Mouse (Mus musculus) heart, postnatal 0 days (tissue): ENCODE results near the gene Rara. TPM values are rescaled to one million over a fixed set of nuclear protein-coding genes. Genes with fewer than 3 reads are reported as not detected.

Source experiments
- ATAC-seq: fragments of 200-750 bp; cut with Nextera tagmentation; 2 replicates; pipeline ENCODE4 v1.8.0; 2017; ENCODE audit warnings: low read depth, moderate number of reproducible peaks, moderate library complexity; ENCODE audit not compliant: insufficient read depth
- DNase-seq: peaks from one replicate; pipeline ENCODE4 v3.0.0-alpha.2; 2016; ENCODE audit warnings: low spot score
- H3K27ac ChIP-seq: fragments of 300-500 bp; sonication (generic); 2 replicates; pipeline ENCODE4 v1.5.1; 2014; ENCODE audit warnings: low read depth, mild to moderate bottlenecking
- H3K27me3 ChIP-seq: fragments of 300-500 bp; sonication (generic); 2 replicates; pipeline ENCODE4 v1.6.1; 2014; ENCODE audit warnings: low read length, mixed read lengths; ENCODE audit not compliant: control insufficient read depth, insufficient read depth
- H3K36me3 ChIP-seq: fragments of 300-500 bp; sonication (generic); replicated peaks from 2 replicates; pipeline ENCODE4 v1.6.1; 2014; ENCODE audit warnings: low read length, mixed read lengths; ENCODE audit not compliant: control insufficient read depth, insufficient read depth
- H3K4me1 ChIP-seq: fragments of 300-500 bp; sonication (generic); 2 replicates; pipeline ENCODE4 v1.6.1; 2014; ENCODE audit warnings: antibody characterized with exemption; ENCODE audit not compliant: control insufficient read depth, insufficient read depth
- H3K4me2 ChIP-seq: fragments of 300-500 bp; sonication (generic); 2 replicates; pipeline ENCODE4 v1.6.1; 2014; ENCODE audit warnings: low read depth, mild to moderate bottlenecking, low read length, moderate library complexity
- H3K4me3 ChIP-seq: fragments of 300-500 bp; sonication (generic); 2 replicates; pipeline ENCODE4 v1.5.1; 2014; ENCODE audit warnings: low read depth, low read length
- H3K9ac ChIP-seq: fragments of 300-500 bp; sonication (generic); replicated peaks from 2 replicates; pipeline ENCODE4 v1.6.1; 2014; ENCODE audit warnings: low read depth, low read length, mixed read lengths
- H3K9me3 ChIP-seq: fragments of 300-500 bp; sonication (generic); replicated peaks from 2 replicates; pipeline ENCODE4 v1.6.1; 2016; ENCODE audit warnings: low read length; ENCODE audit not compliant: control insufficient read depth
- CTCF ChIP-seq: IDR thresholded peaks from 2 replicates; pipeline ENCODE4 v1.5.1; 2016; ENCODE audit warnings: antibody characterized with exemption, control low read depth, low read depth
- EP300 ChIP-seq: IDR thresholded peaks from 2 replicates; pipeline ENCODE4 v1.6.1; 2016; ENCODE audit warnings: antibody characterized with exemption, low read depth
- WGBS: fragments of 180-500 bp; shearing (Covaris S2); extraction: QIAGEN DNeasy Blood & Tissue Kit; methylation state at CpG from one replicate; pipeline ENCODE4 v1.1.7; 2014; 5-methylcytosine and 5-hydroxymethylcytosine counted together
- polyA plus RNA-seq: library from polyadenylated mRNA; unstranded; fragments of >200 nt; fragmentation: Nextera tagmentation; extraction: Ambion mirVana; gene quantifications from 2 replicates; pipeline ENCODE4 v1.2.1, GENCODE M21; 2015
- total RNA-seq: library from RNA; depleted of rRNA; stranded (reverse); fragments of >200 nt; gene quantifications from 2 replicates; pipeline ENCODE4 v1.2.3, GENCODE M21; 2014; ENCODE audit warnings: low replicate concordance

Gene Rara
- total and polyA plus RNA-seq, 2 experiments from 2014 or later: 15.8 to 24.0 TPM

GRCm38 (mm10) chr11:98942923-98943641 lies 15.5 kb downstream of the Rara start:
- peak overlapping the region; percentile 100 for H3K27ac ChIP-seq
- H3K9me3 ChIP-seq: no peaks in the 10 kb centered on the region
- H3K4me2 ChIP-seq: peak overlapping the region; percentile 82
- H3K27me3 ChIP-seq: no peaks in the 10 kb centered on the region
- ATAC-seq (peak; percentile 21), DNase-seq (peak; percentile 94)
- peak overlapping the region; percentile 46 for H3K9ac ChIP-seq
- 0 out of 2 replicates have a peak overlapping the region, but pooled peaks have one; percentile 12 for H3K4me3 ChIP-seq
- WGBS: 24% methylated on average over 7 of the region's 8 CpGs
- peaks cover 81% of the 10 kb centered on the region for H3K4me1 ChIP-seq
- no peak for TF ChIP-seq CTCF
- peak; percentile 83; the same call in 1 of the 2 replicates for TF ChIP-seq EP300
- H3K36me3 ChIP-seq: no peaks in the 10 kb centered on the region

- Histone ChIP-seq H3K9me3 (no peaks in the 10 kb centered on the region), H3K4me3 (0 out of 2 replicates have a peak overlapping the region, but pooled peaks have one; percentile 12), H3K9ac (peak overlapping the region; percentile 46; the same call in 1 of the 2 replicates), H3K4me2 (peak overlapping the region; percentile 82), H3K4me1 (peaks cover 82% of the 10 kb centered on the region), H3K27ac (peak overlapping the region; percentile 100), H3K27me3 (no peaks in the 10 kb centered on the region), H3K36me3 (no peaks in the 10 kb centered on the region)
- TF ChIP-seq EP300 (no peak), CTCF (no peak)
- DNase-seq (no peak), ATAC-seq (no peak)
- 30% methylated on average over 14 of the region's 14 CpGs for WGBS
Observed at GRCm38 (mm10) chr11:98943741-98944461, 16.3 kb downstream of the Rara start.

GRCm38 (mm10) chr11:98944897-98945604 lies 17.4 kb downstream of the Rara start:
- Histone ChIP-seq H3K9ac (0 out of 2 replicates have a peak overlapping the region, but pooled peaks have one; percentile 27), H3K9me3 (no peaks in the 10 kb centered on the region), H3K27me3 (no peaks in the 10 kb centered on the region), H3K4me2 (0 out of 2 replicates have a peak overlapping the region, but pooled peaks have one; percentile 1), H3K4me1 (peaks cover 82% of the 10 kb centered on the region), H3K27ac (peak overlapping the region; percentile 100), H3K4me3 (no peak overlapping the region), H3K36me3 (no peaks in the 10 kb centered on the region)
- ATAC-seq (no peak), DNase-seq (no peak)
- no peak for TF ChIP-seq CTCF
- TF ChIP-seq EP300: no peak
- 49% methylated on average over 11 of the region's 11 CpGs for WGBS

GRCm38 (mm10) chr11:98945605-98945977 lies 18.0 kb downstream of the Rara start:
- no peaks in the 10 kb centered on the region for H3K36me3 ChIP-seq
- TF ChIP-seq CTCF (no peak), EP300 (no peak)
- no peak overlapping the region for H3K4me3 ChIP-seq
- H3K27ac ChIP-seq: peak overlapping the region; percentile 100
- H3K9ac ChIP-seq: peak overlapping the region; percentile 14; the same call in 1 of the 2 replicates
- ATAC-seq (no peak), DNase-seq (peak; percentile 10)
- H3K4me1 ChIP-seq: peaks cover 82% of the 10 kb centered on the region
- 41% methylated on average over 3 of the region's 3 CpGs for WGBS
- H3K27me3 ChIP-seq: no peaks in the 10 kb centered on the region
- H3K9me3 ChIP-seq: no peaks in the 10 kb centered on the region
- no peak overlapping the region for H3K4me2 ChIP-seq

GRCm38 (mm10) chr11:98947969-98948569 lies 20.5 kb downstream of the Rara start:
- Histone ChIP-seq H3K4me3 (no peak overlapping the region), H3K9ac (no peak overlapping the region), H3K9me3 (no peaks in the 10 kb centered on the region), H3K27ac (peak overlapping the region; percentile 73), H3K27me3 (no peaks in the 10 kb centered on the region), H3K4me1 (peaks cover 91% of the 10 kb centered on the region), H3K36me3 (peaks cover 5% of the 10 kb centered on the region), H3K4me2 (peak overlapping the region; percentile 5; the same call in 1 of the 2 replicates)
- 34% methylated on average over 18 of the region's 18 CpGs for WGBS
- DNase-seq (no peak), ATAC-seq (no peak)
- TF ChIP-seq EP300 (no peak), CTCF (no peak)
